Mouse (Mus musculus) hindbrain, embryonic 10.5 days (tissue): ENCODE results near the gene Fcgrt. TPM values are rescaled to one million over a fixed set of nuclear protein-coding genes. Genes with fewer than 3 reads are reported as not detected.
"Not testable (repeated sequence)": the region's sequence is repeated elsewhere in the genome, so short reads cannot be mapped to it uniquely, and the experiment has no call there.

Experiments
- DNase-seq: peaks from one replicate; pipeline ENCODE4 v3.0.0-alpha.2; 2017; ENCODE audit warnings: low spot score
- H3K27ac ChIP-seq: fragments of 300-500 bp; sonication (generic); 2 replicates; pipeline ENCODE4 v1.5.1; 2016; ENCODE audit warnings: mild to moderate bottlenecking, moderate library complexity
- H3K27me3 ChIP-seq: fragments of 300-500 bp; sonication (generic); 2 replicates; pipeline ENCODE4 v1.6.1; 2016; ENCODE audit warnings: mild to moderate bottlenecking; ENCODE audit not compliant: poor library complexity, insufficient read depth, severe bottlenecking
- H3K36me3 ChIP-seq: fragments of 300-500 bp; sonication (generic); 2 replicates; pipeline ENCODE4 v1.6.1; 2016; ENCODE audit warnings: mild to moderate bottlenecking, moderate library complexity
- H3K4me1 ChIP-seq: fragments of 300-500 bp; sonication (generic); replicated peaks from 2 replicates; pipeline ENCODE4 v1.6.1; 2016; ENCODE audit warnings: mild to moderate bottlenecking
- H3K4me3 ChIP-seq: fragments of 300-500 bp; sonication (generic); 2 replicates; pipeline ENCODE4 v1.5.1; 2016; ENCODE audit warnings: mild to moderate bottlenecking, moderate library complexity
- H3K9me3 ChIP-seq: fragments of 300-500 bp; sonication (generic); 2 replicates; pipeline ENCODE4 v1.6.1; 2016; ENCODE audit warnings: mild to moderate bottlenecking, moderate library complexity
- WGBS: fragments of 180-500 bp; shearing (Covaris S2); methylation state at CpG from one replicate; pipeline ENCODE4 v1.1.7; 2016; 5-methylcytosine and 5-hydroxymethylcytosine counted together
- polyA plus RNA-seq: library from polyadenylated mRNA; unstranded; fragments of >200 nt; fragmentation: Nextera tagmentation; extraction: Ambion mirVana; gene quantifications from 2 replicates; pipeline ENCODE4 v1.2.1, GENCODE M21; 2016

The Fcgrt gene
- polyA plus RNA-seq, 1 experiment from 2014 or later, result 13.1 TPM

DNA sequence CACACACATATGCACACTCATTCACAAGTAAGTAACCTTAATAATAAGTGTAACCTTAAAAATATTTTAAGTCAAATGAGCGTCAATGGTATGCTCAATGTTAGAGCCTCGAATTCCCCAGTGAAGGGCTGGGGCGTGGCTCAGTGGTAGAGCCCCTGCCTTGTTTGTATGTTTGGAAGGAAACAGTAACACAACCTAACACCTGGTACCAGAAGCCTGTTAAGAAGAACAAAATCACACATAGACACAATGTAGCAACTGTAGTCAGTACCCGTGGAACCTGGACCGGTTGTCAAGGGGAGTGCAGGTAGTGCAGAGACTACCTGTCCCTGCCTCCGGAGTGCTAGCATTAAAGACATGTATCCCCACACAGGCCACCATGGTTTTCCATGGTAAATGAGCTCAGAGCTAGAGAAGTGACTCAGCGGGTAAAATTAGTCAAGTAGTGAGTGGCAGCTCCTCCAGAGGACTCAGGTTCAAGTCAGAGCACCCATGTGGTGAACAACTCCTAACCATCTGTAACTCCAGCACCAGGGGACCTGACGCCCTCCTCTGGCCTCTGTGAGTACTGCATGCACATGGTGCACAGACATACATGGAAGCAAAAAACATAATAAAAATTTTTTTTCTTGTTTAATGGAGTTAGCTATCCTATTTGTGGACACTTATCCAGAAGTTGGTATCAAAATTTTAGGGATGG is 5.0 kb downstream of the Fcgrt start:
- no peaks in the 10 kb centered on the region for H3K36me3 ChIP-seq
- DNase-seq, result no peak
- no peaks in the 10 kb centered on the region for H3K9me3 ChIP-seq
- H3K27me3 ChIP-seq, result no peaks in the 10 kb centered on the region
- H3K4me1 ChIP-seq, result peaks cover 14% of the 10 kb centered on the region
- H3K27ac ChIP-seq, result no peak overlapping the region
- WGBS, result 88% methylated on average over 8 of the region's 8 CpGs
- no peak overlapping the region for H3K4me3 ChIP-seq

DNA sequence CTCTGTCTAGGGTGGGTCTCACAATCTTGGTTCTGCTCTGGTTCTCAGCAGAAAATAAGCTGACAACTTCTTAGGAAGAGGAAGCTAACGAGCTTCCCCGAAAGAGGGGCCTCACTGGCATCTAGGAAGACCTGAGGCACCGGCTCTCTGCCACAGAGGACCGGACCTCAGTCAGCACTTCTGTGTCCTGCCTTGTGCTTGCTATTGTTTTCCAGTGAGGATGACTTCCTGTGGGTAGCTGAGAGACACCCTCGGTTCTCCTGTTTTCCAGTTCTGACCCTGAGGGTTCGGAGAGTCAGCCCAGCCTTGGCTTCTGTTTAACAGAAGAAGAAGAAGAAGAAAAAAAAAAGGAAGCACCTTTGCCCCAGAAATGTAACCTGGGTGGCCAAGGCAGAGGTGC is 6.2 kb downstream of the Fcgrt start:
- 72% methylated on average over 6 of the region's 6 CpGs for WGBS
- no peaks in the 10 kb centered on the region for H3K9me3 ChIP-seq
- no peaks in the 10 kb centered on the region for H3K27me3 ChIP-seq
- peaks cover 15% of the 10 kb centered on the region for H3K4me1 ChIP-seq
- no peaks in the 10 kb centered on the region for H3K36me3 ChIP-seq
- no peak overlapping the region for H3K27ac ChIP-seq
- H3K4me3 ChIP-seq, result no peak overlapping the region
- no peak for DNase-seq

DNA sequence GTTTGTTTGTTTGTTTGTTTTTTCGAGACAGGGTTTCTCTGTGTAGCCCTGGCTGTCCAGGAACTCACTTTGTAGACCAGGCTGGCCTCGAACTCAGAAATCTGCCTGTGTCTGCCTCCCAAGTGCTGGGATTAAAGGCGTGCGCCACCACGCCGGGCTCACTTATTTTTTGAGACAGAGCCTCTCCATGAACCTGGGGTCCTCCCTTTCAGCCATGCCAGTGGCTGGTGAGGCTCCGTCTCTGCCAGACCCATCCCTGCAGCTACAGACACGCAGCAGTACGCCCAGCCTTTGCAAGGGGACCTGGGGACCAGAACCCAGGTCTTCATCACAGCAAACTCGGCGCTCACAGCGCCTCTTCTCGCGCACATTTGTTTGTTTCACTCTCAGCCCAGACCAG is 7.7 kb downstream of the Fcgrt start:
- H3K4me3 ChIP-seq, H3K9me3 ChIP-seq, DNase-seq, H3K27me3 ChIP-seq, H3K27ac ChIP-seq, H3K36me3 ChIP-seq: not testable (repeated sequence)
- H3K4me1 ChIP-seq, result peaks cover 27% of the 10 kb centered on the region
- 93% methylated on average over 14 of the region's 14 CpGs for WGBS

DNA sequence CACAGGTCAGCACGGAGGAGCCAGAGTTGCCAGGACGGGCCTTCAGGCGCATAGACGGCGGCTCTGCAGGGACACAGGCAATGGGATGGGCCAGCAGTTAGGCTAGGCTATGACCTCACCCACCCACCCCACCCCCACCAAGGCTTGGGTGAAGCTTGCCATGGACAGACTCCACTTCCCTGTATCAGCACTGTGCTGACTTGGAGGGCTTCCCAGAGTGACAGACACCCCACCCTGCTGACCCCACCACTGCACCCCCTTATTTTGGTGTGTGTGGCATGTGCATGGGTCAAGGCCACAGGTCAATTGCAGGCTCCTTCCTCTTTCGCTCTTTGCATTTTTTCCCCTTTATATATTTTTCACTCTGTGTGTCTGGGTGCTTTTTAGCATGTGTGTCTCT is 8.3 kb downstream of the Fcgrt start:
- no peak overlapping the region for H3K4me3 ChIP-seq
- 86% methylated on average over 6 of the region's 6 CpGs for WGBS
- H3K9me3 ChIP-seq, result no peaks in the 10 kb centered on the region
- no peaks in the 10 kb centered on the region for H3K36me3 ChIP-seq
- H3K27me3 ChIP-seq, result peaks cover 11% of the 10 kb centered on the region
- no peak for DNase-seq
- 0 out of 2 replicates have a peak overlapping the region, but pooled peaks have one; percentile 29 for H3K27ac ChIP-seq
- H3K4me1 ChIP-seq, result peaks cover 33% of the 10 kb centered on the region

DNA sequence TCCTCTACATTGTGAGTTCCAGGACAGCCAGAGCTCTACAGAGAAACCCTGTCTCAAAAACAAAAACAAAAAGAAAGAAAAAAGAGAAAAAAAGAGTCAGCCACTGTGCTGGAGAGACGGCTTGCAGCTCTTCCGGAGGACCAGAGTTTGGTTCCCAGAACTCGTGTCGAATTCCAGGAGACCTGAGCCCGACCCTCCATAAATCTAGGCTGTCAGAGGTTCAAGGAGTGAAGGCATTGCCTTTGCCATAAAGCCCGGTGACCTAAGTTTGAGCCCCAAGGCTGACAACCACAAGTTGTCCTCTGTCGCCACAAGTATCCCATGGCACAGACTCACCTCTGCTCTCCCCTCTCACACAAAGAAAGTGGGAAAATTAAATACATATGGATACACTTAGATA is 9.5 kb downstream of the Fcgrt start:
- peaks cover 11% of the 10 kb centered on the region for H3K27me3 ChIP-seq
- no peaks in the 10 kb centered on the region for H3K9me3 ChIP-seq
- H3K4me1 ChIP-seq, result peaks cover 33% of the 10 kb centered on the region
- no peak overlapping the region for H3K27ac ChIP-seq
- 54% methylated on average over 7 of the region's 7 CpGs for WGBS
- no peak for DNase-seq
- H3K4me3 ChIP-seq, result no peak overlapping the region
- H3K36me3 ChIP-seq, result no peaks in the 10 kb centered on the region

DNA sequence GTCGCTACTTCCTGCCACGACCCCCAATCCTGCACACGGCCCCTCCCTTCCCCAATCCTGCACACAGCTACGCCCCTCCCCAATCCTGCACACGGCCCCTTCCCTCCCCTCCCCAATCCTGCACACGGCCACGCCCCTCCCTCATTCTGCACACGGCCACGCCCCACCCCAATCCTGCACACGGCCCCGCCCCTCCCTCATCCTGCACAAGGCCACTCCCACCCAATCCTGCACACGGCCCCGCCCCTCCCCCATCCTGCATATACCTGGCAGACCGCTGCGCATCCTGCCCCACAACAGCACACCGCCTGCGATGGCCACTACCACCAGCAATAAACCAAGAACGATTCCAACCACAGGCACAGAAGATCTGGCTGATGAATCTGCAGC is 10.1 kb downstream of the Fcgrt start:
- peak; percentile 33 for DNase-seq
- H3K9me3 ChIP-seq, result no peaks in the 10 kb centered on the region
- WGBS, result 37% methylated on average over 18 of the region's 18 CpGs
- H3K27me3 ChIP-seq, result peaks cover 11% of the 10 kb centered on the region
- peaks cover 1% of the 10 kb centered on the region for H3K36me3 ChIP-seq
- H3K27ac ChIP-seq, result peak overlapping the region; percentile 72
- H3K4me1 ChIP-seq, result peaks cover 33% of the 10 kb centered on the region
- H3K4me3 ChIP-seq, result peak overlapping the region; percentile 16; the same call in 1 of the 2 replicates

DNA sequence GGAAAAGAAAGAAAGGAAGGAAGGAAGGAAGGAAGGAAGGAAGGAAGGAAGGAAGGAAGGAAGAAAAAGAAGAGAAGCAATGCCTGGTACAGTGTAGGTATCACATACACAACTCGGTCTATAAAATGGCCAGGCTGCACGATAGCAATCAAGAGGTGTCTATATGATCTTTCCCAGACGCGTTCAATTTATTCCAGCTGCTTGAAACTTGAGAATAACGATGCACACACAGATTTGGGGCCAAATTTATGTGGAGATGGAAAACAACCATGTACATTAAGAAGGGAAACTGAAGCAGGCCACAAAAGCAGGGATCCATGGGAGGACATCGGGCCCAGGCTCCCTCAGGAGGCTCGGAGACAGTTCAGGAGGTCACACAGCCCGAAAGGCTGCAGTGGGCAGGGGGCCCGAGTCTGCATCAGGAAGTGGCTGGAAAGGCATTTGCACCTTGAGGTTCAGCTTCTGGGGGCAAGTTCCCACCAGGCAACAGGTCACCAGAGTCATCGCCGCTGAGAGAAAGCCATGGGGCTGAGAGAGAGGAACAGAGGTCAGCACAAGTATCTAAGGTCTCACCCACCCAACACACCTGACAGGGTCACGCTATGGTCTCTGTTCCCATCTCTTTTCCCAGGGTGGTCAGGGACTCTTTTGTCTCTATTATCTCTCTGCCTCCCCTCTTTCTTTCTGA is 10.7 kb downstream of the Fcgrt start:
- peak; percentile 25 for DNase-seq
- H3K4me1 ChIP-seq, result peaks cover 33% of the 10 kb centered on the region
- peak overlapping the region; percentile 16; the same call in 1 of the 2 replicates for H3K4me3 ChIP-seq
- WGBS, result 59% methylated on average over 12 of the region's 12 CpGs
- peak overlapping the region; percentile 72 for H3K27ac ChIP-seq
- H3K36me3 ChIP-seq, result peaks cover 7% of the 10 kb centered on the region
- H3K9me3 ChIP-seq, result no peaks in the 10 kb centered on the region
- H3K27me3 ChIP-seq, result peaks cover 11% of the 10 kb centered on the region

DNA sequence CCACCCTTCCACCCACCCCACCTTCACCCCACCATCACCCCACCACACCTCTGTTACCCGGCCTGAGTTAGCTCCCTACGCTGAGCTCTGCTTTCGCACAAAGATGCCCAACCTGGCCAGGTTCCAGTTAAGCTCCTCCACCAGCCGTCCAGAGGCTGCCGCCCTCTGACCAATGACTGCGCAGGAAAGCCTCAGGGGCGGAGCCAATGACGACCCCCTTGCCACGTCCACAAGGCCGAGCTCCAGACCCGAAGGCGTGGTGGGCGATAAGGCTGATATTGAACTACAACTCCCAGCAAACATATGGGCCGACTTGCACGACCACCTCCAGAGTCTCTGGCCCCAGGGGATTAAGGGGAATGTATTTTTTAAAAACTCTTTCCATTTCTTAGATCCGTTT is 11.6 kb downstream of the Fcgrt start, which contains the start of gene Rcn3:
Gene Rcn3 (minus strand): TSS at position 174 of the 400 bp plus-strand sequence.
- peak within 1 kb of the TSS; percentile 87 for H3K27ac ChIP-seq
- DNase-seq, result peak; percentile 94
- peak within 1 kb of the TSS; percentile 66 for H3K4me3 ChIP-seq
- H3K9me3 ChIP-seq, result no peaks in the 10 kb centered on the region
- H3K36me3 ChIP-seq, result peaks cover 16% of the 10 kb centered on the region
- under 1% methylated on average over 16 of the region's 16 CpGs for WGBS
- H3K4me1 ChIP-seq, result peaks cover 33% of the 10 kb centered on the region
- H3K27me3 ChIP-seq, result peaks cover 11% of the 10 kb centered on the region

DNA sequence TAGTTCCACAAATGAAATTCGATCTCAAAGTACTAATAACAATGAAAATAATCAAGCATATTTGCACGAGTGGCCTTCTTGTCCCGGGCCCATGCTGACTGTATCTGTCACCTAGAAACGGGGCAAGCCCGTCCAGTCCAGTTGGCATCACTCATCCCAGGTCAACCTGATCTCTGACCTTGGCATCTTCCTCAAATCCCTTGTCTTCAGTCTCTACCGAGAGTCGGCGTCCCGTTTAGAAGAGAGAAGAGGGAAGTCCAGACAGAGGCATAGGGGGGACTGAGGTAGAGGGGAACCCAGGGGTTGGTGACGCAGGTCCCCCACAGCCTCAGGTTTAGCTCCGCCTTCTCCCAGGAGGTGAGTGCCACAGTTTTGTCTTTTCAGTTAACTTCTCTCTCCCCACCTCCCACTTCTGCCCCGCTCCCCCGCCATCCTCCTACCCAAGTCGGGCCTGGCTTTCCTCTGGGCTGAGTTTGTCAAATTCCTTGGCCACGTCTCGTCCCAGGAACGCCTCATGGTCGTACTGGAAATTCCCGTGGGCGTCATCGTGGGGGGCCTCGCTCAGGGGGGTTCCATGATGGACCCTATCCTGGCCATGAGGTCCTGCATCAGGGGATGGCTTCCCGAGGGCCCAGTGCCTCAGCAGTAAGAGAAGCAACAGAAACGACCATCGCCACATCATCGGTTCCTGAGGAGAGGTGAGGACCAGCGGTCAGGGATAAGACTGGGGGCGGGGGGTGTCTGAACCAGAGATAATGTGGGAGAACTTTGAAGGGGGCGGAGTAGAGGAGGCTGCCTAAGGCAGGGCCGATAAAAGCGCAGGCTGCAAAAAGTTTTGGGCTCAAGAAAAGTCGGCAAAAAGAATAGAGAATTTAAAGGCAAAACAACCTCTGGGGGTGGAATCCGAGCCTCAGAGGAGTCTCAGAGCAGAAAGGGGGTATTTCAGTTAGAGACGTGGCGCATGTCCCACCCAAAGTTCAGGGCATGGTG is 12.4 kb downstream of the Fcgrt start:
- Histone ChIP-seq H3K4me3 (peak overlapping the region; percentile 66), H3K36me3 (peaks cover 23% of the 10 kb centered on the region), H3K9me3 (no peaks in the 10 kb centered on the region), H3K4me1 (peaks cover 33% of the 10 kb centered on the region), H3K27ac (peak overlapping the region; percentile 87), H3K27me3 (peaks cover 11% of the 10 kb centered on the region)
- peak; percentile 23 for DNase-seq
- WGBS, result 13% methylated on average over 35 of the region's 35 CpGs

DNA sequence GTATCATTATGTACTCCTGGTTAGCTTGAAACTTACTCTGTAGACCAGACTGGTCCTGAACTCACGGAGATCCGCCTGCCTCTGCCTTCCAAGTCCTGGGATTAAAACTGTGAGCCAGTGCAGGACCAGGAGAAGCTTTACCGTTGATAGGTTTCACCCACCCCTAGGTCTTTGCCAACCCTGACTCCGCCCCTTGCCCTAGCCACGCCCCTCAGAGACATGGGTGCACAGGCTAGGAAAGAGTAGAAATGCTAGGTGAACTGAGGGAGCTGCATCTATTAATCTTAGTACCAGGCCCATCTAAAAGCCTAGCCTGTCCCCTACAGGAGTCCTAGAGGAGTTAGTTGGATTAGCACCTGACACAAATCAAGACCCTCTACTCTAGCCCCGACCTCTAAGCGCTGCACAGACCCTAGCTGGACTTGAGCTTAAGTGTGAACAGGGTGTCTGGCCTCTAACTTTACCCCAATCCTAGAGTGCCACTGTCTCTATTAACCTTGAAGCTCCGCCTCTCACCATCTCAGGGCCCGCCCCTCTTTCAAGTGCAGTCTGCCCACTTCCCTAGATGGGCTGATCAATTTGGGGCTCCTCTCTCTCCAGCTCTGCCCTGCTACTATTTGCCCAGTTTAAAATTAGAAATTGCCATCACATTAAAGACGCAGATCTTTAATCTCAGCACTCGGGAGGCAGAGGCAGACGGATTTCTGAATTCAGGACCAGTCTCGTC is 13.2 kb downstream of the Fcgrt start:
- 83% methylated on average over 13 of the region's 13 CpGs for WGBS
- H3K36me3 ChIP-seq, result peaks cover 31% of the 10 kb centered on the region
- H3K9me3 ChIP-seq, result peaks cover 4% of the 10 kb centered on the region; the same call in 1 of the 2 replicates
- peaks cover 11% of the 10 kb centered on the region for H3K27me3 ChIP-seq
- H3K27ac ChIP-seq, result no peak overlapping the region
- H3K4me1 ChIP-seq, result peaks cover 33% of the 10 kb centered on the region
- no peak for DNase-seq
- H3K4me3 ChIP-seq, result peak overlapping the region; percentile 66; the same call in 1 of the 2 replicates

DNA sequence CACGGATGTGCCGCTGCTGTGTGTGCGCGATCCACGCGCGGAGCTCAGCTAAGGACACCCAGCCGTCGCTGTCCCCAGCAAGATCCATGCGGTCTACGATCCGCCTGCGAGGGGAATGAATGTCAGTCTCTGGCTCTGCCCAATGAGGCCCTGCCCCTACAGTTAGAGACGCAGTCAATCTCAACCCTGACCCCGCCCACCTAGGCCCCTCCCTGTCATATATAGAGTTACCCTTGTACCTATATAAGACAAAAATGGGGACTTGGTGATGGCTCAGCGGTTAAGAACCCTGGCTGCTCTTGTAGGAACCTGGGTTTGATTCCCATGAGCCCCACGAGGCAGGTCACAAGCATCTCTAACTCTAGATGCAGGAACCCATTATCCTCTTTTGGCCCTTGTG is 15.1 kb downstream of the Fcgrt start:
- Histone ChIP-seq H3K36me3 (peaks cover 48% of the 10 kb centered on the region), H3K4me1 (peaks cover 28% of the 10 kb centered on the region), H3K27ac (no peak overlapping the region), H3K4me3 (no peak overlapping the region), H3K9me3 (peaks cover 4% of the 10 kb centered on the region; the same call in 1 of the 2 replicates), H3K27me3 (peaks cover 11% of the 10 kb centered on the region)
- no peak for DNase-seq
- 92% methylated on average over 17 of the region's 17 CpGs for WGBS

DNA sequence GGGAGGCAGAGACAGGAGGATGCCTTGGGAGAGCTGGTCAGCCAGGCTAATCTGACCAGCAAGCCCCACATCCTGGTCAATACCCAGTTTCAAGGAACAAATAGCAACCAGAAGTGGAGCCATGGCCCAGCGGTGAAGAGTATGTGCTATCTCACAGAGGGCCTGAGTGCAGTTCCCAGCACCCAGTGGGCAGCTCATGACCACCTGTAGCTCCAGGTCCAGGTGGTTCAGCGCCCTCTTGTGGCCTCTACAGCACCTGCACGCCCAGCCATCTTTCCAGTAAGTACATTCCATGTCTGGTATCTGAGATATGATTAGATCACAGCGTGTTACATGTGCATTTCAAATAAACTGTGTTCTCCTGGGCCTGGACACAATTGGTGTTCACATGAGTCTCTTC is 17.6 kb downstream of the Fcgrt start:
- 78% methylated on average over 4 of the region's 4 CpGs for WGBS
- Histone ChIP-seq H3K4me3 (0 out of 2 replicates have a peak overlapping the region, but pooled peaks have one; percentile 4), H3K27ac (no peak overlapping the region), H3K36me3 (peaks cover 62% of the 10 kb centered on the region), H3K27me3 (peaks cover 7% of the 10 kb centered on the region; the same call in 1 of the 2 replicates), H3K4me1 (peaks cover 16% of the 10 kb centered on the region), H3K9me3 (peaks cover 4% of the 10 kb centered on the region; the same call in 1 of the 2 replicates)
- no peak for DNase-seq
